Mouse (Mus musculus) cortical plate, adult 2 months (tissue): ENCODE measurements at regions not wholly inside any gene's neighbourhood (a gene's known extent, or its start where the extent isn't known, plus 50 kb on each side); places are given as distances from the start of the nearest gene placed in this dataset.

ENCODE experiments used
- CTCF ChIP-seq: fragments of 200-500 bp; IDR thresholded peaks from 2 replicates; pipeline ENCODE4 v1.5.1; 2011; ENCODE audit warnings: mild to moderate bottlenecking, control low read depth, low read length; ENCODE audit not compliant: insufficient read depth; ENCODE audit errors: extremely low read depth
- POLR2A ChIP-seq: fragments of 200-500 bp; IDR thresholded peaks from 2 replicates; pipeline ENCODE4 v1.6.1; 2011; ENCODE audit warnings: mild to moderate bottlenecking, low read length, control low read depth; ENCODE audit not compliant: insufficient read depth; ENCODE audit errors: extremely low read depth

- TF ChIP-seq POLR2A (no peak), CTCF (no peak)
These were observed 75.3 kb upstream of the Olig3 start for GRCm38 (mm10) chr10:19281021-19281420.
